Mouse (Mus musculus) neural tube, embryonic 12.5 days (tissue): Measurements from ENCODE around the gene Ctc1. TPM values are rescaled to one million over a fixed set of nuclear protein-coding genes. Genes with fewer than 3 reads are reported as not detected.

Source experiments
- ATAC-seq: fragments of 200-750 bp; cut with Nextera tagmentation; 2 replicates; pipeline ENCODE4 v1.8.0; 2017; ENCODE audit warnings: low read depth, mild to moderate bottlenecking, moderate TSS enrichment, moderate library complexity; ENCODE audit not compliant: low FRiP score
- H3K27ac ChIP-seq: fragments of 300-500 bp; sonication (generic); 2 replicates; pipeline ENCODE4 v1.5.1; 2016
- H3K27me3 ChIP-seq: fragments of 300-500 bp; sonication (generic); replicated peaks from 2 replicates; pipeline ENCODE4 v1.6.1; 2016; ENCODE audit warnings: mild to moderate bottlenecking
- H3K36me3 ChIP-seq: fragments of 300-500 bp; sonication (generic); 2 replicates; pipeline ENCODE4 v1.6.1; 2016; ENCODE audit warnings: mild to moderate bottlenecking
- H3K4me1 ChIP-seq: fragments of 300-500 bp; sonication (generic); 2 replicates; pipeline ENCODE4 v1.6.1; 2016
- H3K4me2 ChIP-seq: fragments of 300-500 bp; sonication (generic); replicated peaks from 2 replicates; pipeline ENCODE4 v1.6.1; 2016; ENCODE audit warnings: mild to moderate bottlenecking
- H3K4me3 ChIP-seq: fragments of 300-500 bp; sonication (generic); 2 replicates; pipeline ENCODE4 v1.5.1; 2016
- H3K9ac ChIP-seq: fragments of 300-500 bp; sonication (generic); 2 replicates; pipeline ENCODE4 v1.6.1; 2016; ENCODE audit warnings: mild to moderate bottlenecking
- H3K9me3 ChIP-seq: fragments of 300-500 bp; sonication (generic); 2 replicates; pipeline ENCODE4 v1.6.1; 2016; ENCODE audit warnings: mild to moderate bottlenecking
- WGBS: fragments of 180-500 bp; shearing (Covaris S2); methylation state at CpG from one replicate; pipeline ENCODE4 v1.1.7; 2016; 5-methylcytosine and 5-hydroxymethylcytosine counted together
- polyA plus RNA-seq: library from polyadenylated mRNA; unstranded; fragments of >200 nt; fragmentation: Nextera tagmentation; extraction: Ambion mirVana; gene quantifications from 2 replicates; pipeline ENCODE4 v1.2.1, GENCODE M21; 2016

The Ctc1 gene
- polyA plus RNA-seq, 1 experiment from 2014 or later: 66.8 TPM

DNA sequence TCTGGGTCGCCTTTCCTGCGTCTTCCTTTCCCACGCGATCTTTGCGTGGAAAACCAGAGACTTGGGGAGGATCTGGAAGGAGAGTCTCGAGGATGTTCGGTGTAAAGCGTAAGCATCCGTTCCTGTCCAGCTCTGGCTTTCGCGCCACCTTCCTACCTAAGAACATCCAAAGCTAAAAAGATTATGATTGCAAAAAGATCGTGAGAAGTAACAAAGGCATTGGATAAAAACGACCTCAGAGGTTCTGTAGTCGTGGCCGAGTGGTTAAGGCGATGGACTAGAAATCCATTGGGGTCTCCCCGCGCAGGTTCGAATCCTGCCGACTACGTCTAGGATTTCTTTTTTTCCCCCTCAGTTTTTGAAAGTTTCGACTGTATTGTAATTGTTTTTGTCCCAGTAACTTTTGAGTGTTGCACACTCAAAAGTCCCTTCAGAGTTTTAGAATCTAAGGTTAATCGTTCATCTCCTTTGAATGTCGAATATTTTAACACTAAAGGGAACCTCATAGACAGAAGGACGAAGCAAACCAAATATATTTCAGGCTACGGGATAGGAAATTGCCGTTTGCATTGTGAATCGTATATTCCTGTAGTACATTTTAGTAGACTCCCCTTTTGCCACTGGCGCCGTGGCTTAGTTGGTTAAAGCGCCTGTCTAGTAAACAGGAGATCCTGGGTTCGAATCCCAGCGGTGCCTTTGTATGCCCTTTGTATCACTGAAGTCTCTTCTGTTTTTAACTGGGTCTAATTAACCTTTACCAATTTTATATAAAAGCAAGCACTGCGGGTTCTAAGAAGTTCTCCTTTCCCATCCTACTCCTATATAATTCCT lies 21.7 kb downstream of the Ctc1 start:
- no peaks in the 10 kb centered on the region for H3K27me3 ChIP-seq
- no peak overlapping the region for H3K27ac ChIP-seq
- H3K36me3 ChIP-seq: peaks cover 28% of the 10 kb centered on the region
- H3K9me3 ChIP-seq: no peaks in the 10 kb centered on the region
- peak; percentile 29; the same call in 1 of the 2 replicates for ATAC-seq
- H3K4me1 ChIP-seq: peaks cover 14% of the 10 kb centered on the region
- peak overlapping the region; percentile 57 for H3K4me2 ChIP-seq
- WGBS: 1% methylated on average over 34 of the region's 34 CpGs
- peak overlapping the region; percentile 67 for H3K9ac ChIP-seq
- H3K4me3 ChIP-seq: peak overlapping the region; percentile 60

DNA sequence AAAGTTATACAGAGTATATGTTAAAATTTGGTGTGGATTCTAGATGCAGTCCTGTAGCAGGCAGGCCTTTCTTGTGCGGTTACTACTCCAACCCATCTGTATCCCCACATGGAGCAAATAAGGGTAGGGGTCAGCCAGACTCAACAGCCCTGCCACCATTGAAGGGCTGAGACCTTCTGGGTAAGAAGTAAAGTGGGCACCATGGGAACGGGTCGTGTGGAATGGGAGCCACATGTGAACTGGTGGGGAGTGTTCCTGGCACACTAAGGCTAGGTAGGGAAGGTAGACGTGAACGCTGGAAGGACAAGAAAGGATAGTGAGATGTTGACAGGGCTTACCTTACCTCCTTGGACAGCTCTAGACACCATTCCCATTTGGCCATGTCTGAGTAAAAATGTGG lies 22.5 kb downstream of the Ctc1 start:
- peak overlapping the region; percentile 71; the same call in 1 of the 2 replicates for H3K4me2 ChIP-seq
- ATAC-seq: no peak

DNA sequence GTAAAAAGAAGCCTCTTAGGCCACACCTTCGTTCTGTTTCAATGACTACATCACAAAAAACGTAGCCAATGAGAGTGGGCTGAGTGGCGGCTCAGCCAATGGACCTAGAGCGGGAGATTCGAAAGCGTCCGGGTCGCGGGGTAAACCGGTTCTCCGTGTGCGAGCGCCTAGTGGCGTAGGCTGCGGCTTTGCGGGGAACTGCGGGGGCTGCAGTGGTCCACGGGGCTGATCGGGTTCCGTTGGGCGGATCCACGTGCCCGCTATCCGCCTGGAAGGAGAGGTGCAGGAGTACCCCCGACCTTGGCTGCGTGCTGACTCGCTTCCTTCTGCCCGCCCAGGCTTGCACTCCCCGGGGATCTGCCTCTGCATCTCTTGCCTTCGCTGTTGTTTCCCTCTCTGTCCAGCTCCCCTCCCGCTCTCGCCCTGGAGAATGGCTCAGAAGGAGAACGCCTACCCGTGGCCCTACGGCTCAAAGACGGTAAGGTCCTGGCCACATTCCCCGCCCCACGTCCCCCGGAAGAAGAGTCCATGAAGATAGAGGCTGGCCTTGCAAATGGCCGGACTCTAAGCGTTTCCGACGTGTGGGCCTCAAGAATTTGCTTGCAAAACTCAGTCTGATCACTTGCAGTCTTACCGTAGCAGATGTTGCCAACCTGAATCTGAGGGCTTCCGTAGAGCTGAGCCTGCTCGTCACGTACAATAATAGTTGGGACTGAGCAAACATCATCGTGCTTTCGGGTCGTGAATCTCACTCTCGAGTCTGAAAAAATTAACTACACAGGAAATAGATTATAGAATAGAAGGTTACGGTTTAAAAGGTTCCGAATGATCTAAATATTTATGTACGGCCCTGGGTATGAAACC lies 30.1 kb downstream of the Ctc1 start, which contains the start of gene Aurkb:
TSS of gene Aurkb (plus strand) at position 117 of the 864 bp plus-strand sequence.
- Histone ChIP-seq H3K4me2 (peak within 1 kb of the TSS; percentile 89), H3K9me3 (no peaks in the 10 kb centered on the region), H3K4me3 (peak within 1 kb of the TSS; percentile 72), H3K36me3 (peaks cover 23% of the 10 kb centered on the region), H3K27me3 (no peaks in the 10 kb centered on the region), H3K27ac (0 out of 2 replicates have a peak within 1 kb of the TSS, but pooled peaks have one; percentile 28), H3K4me1 (peaks cover 13% of the 10 kb centered on the region), H3K9ac (peak within 1 kb of the TSS; percentile 48)
- 1% methylated on average over 53 of the region's 54 CpGs for WGBS
- ATAC-seq: peak; percentile 73

More for the DNA sequence above, 22.5 kb downstream of the Ctc1 start:
- Histone ChIP-seq H3K4me3 (no peak overlapping the region), H3K4me1 (peaks cover 14% of the 10 kb centered on the region), H3K9me3 (no peaks in the 10 kb centered on the region), H3K36me3 (peaks cover 21% of the 10 kb centered on the region), H3K9ac (no peak overlapping the region), H3K27me3 (no peaks in the 10 kb centered on the region), H3K27ac (no peak overlapping the region)
- WGBS: 76% methylated on average over 5 of the region's 5 CpGs

DNA sequence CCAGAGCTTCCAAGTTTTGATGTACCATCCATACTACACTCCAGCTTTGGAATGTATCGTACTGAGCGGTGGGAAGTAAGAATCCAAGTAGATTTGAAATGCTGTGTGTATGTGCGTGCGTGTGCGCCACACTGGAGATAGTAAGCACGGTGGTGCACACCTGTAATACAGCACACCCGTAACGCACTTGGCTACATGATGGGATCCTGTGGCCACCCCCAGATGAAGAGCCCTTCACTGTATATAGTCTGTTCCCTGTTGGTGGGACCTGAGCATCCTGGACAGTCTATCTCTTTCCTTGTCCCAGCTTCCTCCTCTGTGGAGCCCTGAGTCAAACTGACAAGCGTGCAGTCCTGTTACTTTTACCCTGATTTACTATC lies 30.7 kb downstream of the Ctc1 start:
- no peaks in the 10 kb centered on the region for H3K27me3 ChIP-seq
- H3K4me2 ChIP-seq: peak overlapping the region; percentile 89
- peak overlapping the region; percentile 48 for H3K9ac ChIP-seq
- peaks cover 13% of the 10 kb centered on the region for H3K4me1 ChIP-seq
- H3K36me3 ChIP-seq: peaks cover 28% of the 10 kb centered on the region
- no peak overlapping the region for H3K27ac ChIP-seq
- H3K4me3 ChIP-seq: peak overlapping the region; percentile 72
- no peak for ATAC-seq
- no peaks in the 10 kb centered on the region for H3K9me3 ChIP-seq
- WGBS: 20% methylated on average over 9 of the region's 9 CpGs

DNA sequence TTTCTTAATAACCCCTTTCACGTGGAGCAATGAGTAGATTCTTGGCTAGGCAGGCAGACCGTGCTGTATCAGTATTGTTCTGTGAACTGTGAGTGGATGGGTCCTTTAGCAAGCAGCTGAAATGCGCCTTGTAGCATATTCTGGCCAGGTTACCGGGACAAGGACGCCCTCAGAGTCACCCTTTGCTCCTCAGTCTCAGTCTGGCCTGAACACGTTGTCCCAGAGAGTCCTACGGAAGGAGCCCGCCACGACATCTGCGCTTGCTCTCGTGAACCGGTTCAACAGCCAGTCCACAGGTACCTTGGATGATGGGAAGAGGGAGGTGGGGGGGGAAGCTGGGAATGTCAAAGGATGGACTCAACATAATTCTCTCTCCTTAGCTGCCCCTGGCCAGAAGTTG lies 31.9 kb downstream of the Ctc1 start:
- 87% methylated on average over 12 of the region's 12 CpGs for WGBS
- H3K4me2 ChIP-seq: peak overlapping the region; percentile 89
- no peak overlapping the region for H3K27ac ChIP-seq
- H3K36me3 ChIP-seq: peaks cover 28% of the 10 kb centered on the region
- H3K27me3 ChIP-seq: no peaks in the 10 kb centered on the region
- no peak overlapping the region for H3K4me3 ChIP-seq
- ATAC-seq: no peak
- peaks cover 13% of the 10 kb centered on the region for H3K4me1 ChIP-seq
- no peaks in the 10 kb centered on the region for H3K9me3 ChIP-seq
- no peak overlapping the region for H3K9ac ChIP-seq

DNA sequence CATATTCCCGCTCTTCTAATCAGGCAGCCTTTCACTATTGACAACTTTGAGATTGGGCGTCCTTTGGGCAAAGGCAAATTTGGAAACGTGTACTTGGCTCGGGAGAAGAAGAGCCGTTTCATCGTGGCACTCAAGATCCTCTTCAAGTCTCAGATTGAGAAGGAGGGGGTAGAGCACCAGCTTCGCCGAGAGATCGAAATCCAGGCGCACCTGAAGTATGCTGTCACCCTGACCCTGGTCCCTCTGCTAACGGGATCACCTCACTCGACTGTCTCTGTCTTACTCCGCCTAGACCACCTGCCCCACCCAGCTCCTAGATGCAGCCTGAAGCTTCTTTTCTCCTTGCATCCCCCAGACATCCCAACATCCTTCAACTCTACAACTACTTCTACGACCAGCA lies 32.4 kb downstream of the Ctc1 start:
- H3K9me3 ChIP-seq: no peaks in the 10 kb centered on the region
- peaks cover 13% of the 10 kb centered on the region for H3K4me1 ChIP-seq
- no peak overlapping the region for H3K27ac ChIP-seq
- no peak overlapping the region for H3K9ac ChIP-seq
- no peak for ATAC-seq
- no peaks in the 10 kb centered on the region for H3K27me3 ChIP-seq
- peaks cover 28% of the 10 kb centered on the region for H3K36me3 ChIP-seq
- peak overlapping the region; percentile 89; the same call in 1 of the 2 replicates for H3K4me2 ChIP-seq
- no peak overlapping the region for H3K4me3 ChIP-seq
- WGBS: 94% methylated on average over 14 of the region's 14 CpGs

DNA sequence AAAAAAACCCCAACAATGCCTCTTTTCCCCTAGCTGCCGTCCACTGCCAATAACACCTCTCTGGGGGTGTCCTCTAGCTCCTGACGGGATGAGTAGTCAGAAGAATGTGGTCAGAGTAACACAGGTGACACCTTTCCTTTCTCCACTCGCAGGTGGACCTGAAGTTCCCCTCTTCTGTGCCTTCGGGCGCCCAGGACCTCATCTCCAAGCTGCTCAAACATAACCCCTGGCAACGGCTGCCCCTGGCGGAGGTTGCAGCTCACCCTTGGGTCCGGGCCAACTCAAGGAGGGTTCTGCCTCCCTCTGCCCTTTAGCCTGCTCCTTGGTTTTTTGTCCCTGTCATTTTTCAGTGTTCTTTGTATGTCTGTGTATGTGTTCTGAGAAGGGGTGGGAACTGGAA lies 35.0 kb downstream of the Ctc1 start:
- Histone ChIP-seq H3K4me3 (no peak overlapping the region), H3K27ac (no peak overlapping the region), H3K9ac (no peak overlapping the region), H3K27me3 (no peaks in the 10 kb centered on the region), H3K4me2 (no peak overlapping the region), H3K9me3 (no peaks in the 10 kb centered on the region), H3K4me1 (peaks cover 13% of the 10 kb centered on the region), H3K36me3 (peaks cover 28% of the 10 kb centered on the region)
- 85% methylated on average over 8 of the region's 8 CpGs for WGBS
- ATAC-seq: no peak

DNA sequence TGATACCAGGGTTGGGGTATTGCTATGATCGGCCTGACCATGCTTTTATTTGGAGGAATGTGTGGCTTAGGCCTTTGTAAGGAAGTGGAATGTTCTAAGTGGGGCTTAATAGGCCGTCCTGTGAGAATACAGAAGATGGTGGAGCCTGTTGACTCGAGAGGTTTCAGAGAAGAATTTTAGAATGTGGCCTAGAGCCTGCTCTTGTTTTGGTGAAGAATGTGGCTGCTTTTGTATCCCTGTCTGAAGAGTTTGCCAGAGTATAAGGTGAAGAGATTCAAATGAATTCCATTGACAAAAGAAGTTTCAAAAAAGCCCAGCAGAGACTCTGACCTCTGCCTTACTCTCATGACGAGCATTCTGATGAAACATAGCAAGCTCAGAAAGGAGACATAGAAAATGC lies 36.1 kb downstream of the Ctc1 start:
- H3K9me3 ChIP-seq: no peaks in the 10 kb centered on the region
- H3K27me3 ChIP-seq: no peaks in the 10 kb centered on the region
- no peak overlapping the region for H3K4me3 ChIP-seq
- peaks cover 28% of the 10 kb centered on the region for H3K36me3 ChIP-seq
- peaks cover 8% of the 10 kb centered on the region for H3K4me1 ChIP-seq
- ATAC-seq: no peak
- no peak overlapping the region for H3K9ac ChIP-seq
- H3K27ac ChIP-seq: no peak overlapping the region
- H3K4me2 ChIP-seq: no peak overlapping the region
- WGBS: 76% methylated on average over 4 of the region's 4 CpGs

DNA sequence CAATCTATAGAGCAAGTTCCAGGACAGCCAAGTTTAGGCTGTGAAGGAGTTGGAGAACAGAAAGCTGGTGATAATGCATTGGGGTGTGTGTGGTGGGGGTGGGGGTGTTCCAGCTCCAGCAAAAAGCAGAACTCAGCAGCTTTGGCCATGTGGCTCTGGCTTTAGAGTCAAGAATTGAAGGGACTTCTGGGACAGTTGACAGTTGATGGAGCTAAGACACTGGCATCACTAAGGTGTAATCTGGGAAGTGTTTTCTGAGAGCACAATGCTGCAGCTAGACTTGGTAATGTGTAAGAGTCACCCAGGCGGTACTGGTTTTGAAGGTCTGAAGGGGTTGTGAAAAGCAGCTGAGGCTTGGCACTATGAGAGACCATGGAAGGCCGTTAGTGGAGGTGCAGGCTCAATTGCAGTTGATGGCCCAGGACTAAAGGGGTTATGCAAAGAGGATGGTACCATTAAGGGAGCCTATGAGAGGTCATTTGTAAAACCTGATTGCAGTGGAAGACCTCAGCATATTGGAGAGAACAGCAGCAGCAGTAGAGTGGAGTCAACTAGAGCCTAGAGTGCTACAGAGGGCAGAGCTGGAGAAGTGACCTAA lies 37.2 kb downstream of the Ctc1 start:
- H3K9ac ChIP-seq: no peak overlapping the region
- H3K27me3 ChIP-seq: no peaks in the 10 kb centered on the region
- no peaks in the 10 kb centered on the region for H3K9me3 ChIP-seq
- H3K4me2 ChIP-seq: no peak overlapping the region
- H3K36me3 ChIP-seq: peaks cover 28% of the 10 kb centered on the region
- 71% methylated on average over 2 of the region's 2 CpGs for WGBS
- H3K4me1 ChIP-seq: no peaks in the 10 kb centered on the region
- no peak overlapping the region for H3K27ac ChIP-seq
- H3K4me3 ChIP-seq: no peak overlapping the region
- no peak for ATAC-seq

DNA sequence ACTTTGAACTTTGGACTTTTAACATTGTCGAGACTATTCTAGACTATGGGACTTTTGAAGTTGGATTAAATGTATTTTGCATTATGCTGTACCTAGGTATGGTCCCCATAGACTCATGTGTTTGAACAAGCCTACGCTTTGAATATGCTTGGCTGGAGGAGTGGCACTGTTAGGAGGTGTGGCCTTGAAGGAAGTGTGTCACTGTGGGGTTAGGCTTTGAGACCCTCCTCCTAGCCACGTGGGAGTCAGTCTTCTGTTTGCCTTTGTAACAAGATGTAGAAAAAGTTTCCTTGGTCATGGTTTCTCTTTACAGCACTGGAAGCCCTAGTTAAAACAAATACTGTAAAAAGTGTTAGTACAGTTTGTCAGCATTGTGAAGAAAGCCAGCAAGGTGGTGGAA lies 38.1 kb downstream of the Ctc1 start:
- ATAC-seq: no peak
- H3K4me2 ChIP-seq: no peak overlapping the region
- no peak overlapping the region for H3K4me3 ChIP-seq
- H3K27me3 ChIP-seq: no peaks in the 10 kb centered on the region
- H3K9ac ChIP-seq: no peak overlapping the region
- peaks cover 21% of the 10 kb centered on the region for H3K36me3 ChIP-seq
- H3K9me3 ChIP-seq: no peaks in the 10 kb centered on the region
- peaks cover 4% of the 10 kb centered on the region; the same call in 1 of the 2 replicates for H3K4me1 ChIP-seq
- WGBS: 79% methylated on average over 3 of the region's 3 CpGs
- H3K27ac ChIP-seq: no peak overlapping the region

DNA sequence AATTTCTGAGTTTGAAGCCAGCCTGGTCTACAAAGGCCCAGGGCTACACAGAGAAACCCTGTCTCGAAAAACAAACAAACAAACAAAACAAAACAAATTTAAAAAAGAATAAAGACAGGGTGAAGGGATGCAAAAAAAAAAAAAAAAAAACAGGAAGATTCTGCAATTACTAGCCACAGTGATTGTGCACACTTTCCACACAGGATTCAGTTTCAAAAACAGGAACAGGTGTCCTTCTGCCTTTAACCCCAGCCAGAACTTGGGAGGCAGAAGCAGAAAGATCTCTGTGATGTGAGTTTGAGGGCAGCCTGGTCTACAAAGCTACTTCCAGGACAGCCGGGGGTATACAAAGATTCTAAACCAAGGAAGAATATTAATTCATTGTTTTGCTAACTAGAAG lies 42.6 kb downstream of the Ctc1 start:
- ATAC-seq: no peak
- Histone ChIP-seq H3K4me1 (peaks cover 23% of the 10 kb centered on the region), H3K9me3 (no peaks in the 10 kb centered on the region), H3K27me3 (no peaks in the 10 kb centered on the region), H3K9ac (peak overlapping the region; percentile 52), H3K4me3 (peak overlapping the region; percentile 75), H3K27ac (peak overlapping the region; percentile 48; the same call in 1 of the 2 replicates), H3K36me3 (no peaks in the 10 kb centered on the region), H3K4me2 (peak overlapping the region; percentile 97)
- WGBS: 77% methylated on average over 2 of the region's 2 CpGs
